Mouse (Mus musculus): ENCODE results near the gene Aldh18a1.

Aldh18a1 gene

GRCm38 (mm10) chr19:40553014-40553789 lies 35.1 kb downstream of the Aldh18a1 start:
- Histone ChIP-seq H3K27me3 (ENCODE audit: insufficient read depth, low read length) (no peaks in the 10 kb centered on the region), H3K9me3 (ENCODE audit: low read length) (no peaks in the 10 kb centered on the region), H3K36me3 (ENCODE audit: insufficient read depth, low read length) (peaks cover 84% of the 10 kb centered on the region), H3K4me3 (replicated peaks; ENCODE audit: low read length) (no peak overlapping the region), H3K4me1 (replicated peaks; ENCODE audit: low read depth, low read length) (peaks cover 25% of the 10 kb centered on the region)
- no peak for TF ChIP-seq POU5F1 (IDR thresholded peaks at IDR 0.05; ENCODE audit: borderline replicate concordance, low read length)

GRCm38 (mm10) chr19:40549516-40550135 lies 38.6 kb downstream of the Aldh18a1 start:
- H3K4me3 ChIP-seq (replicated peaks; ENCODE audit: low read length) = no peak overlapping the region
- TF ChIP-seq POU5F1 (IDR thresholded peaks at IDR 0.05; ENCODE audit: borderline replicate concordance, low read length) (no peak), CTCF (conservative IDR thresholded peaks at IDR 0.05; ENCODE audit: low read length) (no peak), NANOG (IDR thresholded peaks at IDR 0.05; ENCODE audit: borderline replicate concordance, low read length) (no peak)
- H3K27me3 ChIP-seq (ENCODE audit: insufficient read depth, low read length) = 0 out of 2 replicates have a peak, but pooled peaks cover 4% of the 10 kb centered on the region
- H3K36me3 ChIP-seq (ENCODE audit: insufficient read depth, low read length) = peaks cover 49% of the 10 kb centered on the region
- H3K9me3 ChIP-seq (ENCODE audit: low read length) = no peaks in the 10 kb centered on the region
- peaks cover 26% of the 10 kb centered on the region for H3K4me1 ChIP-seq (replicated peaks; ENCODE audit: low read depth, low read length)

GRCm38 (mm10) chr19:40548796-40549515 lies 39.3 kb downstream of the Aldh18a1 start:
- peaks cover 26% of the 10 kb centered on the region for H3K4me1 ChIP-seq (replicated peaks; ENCODE audit: low read depth, low read length)
- H3K36me3 ChIP-seq (ENCODE audit: insufficient read depth, low read length) = peaks cover 43% of the 10 kb centered on the region
- TF ChIP-seq NANOG (IDR thresholded peaks at IDR 0.05; ENCODE audit: borderline replicate concordance, low read length) (peak; percentile 27; the same call in 1 of the 2 replicates), POU5F1 (IDR thresholded peaks at IDR 0.05; ENCODE audit: borderline replicate concordance, low read length) (no peak), CTCF (conservative IDR thresholded peaks at IDR 0.05; ENCODE audit: low read length) (no peak)
- H3K9me3 ChIP-seq (ENCODE audit: low read length) = no peaks in the 10 kb centered on the region
- no peak overlapping the region for H3K4me3 ChIP-seq (replicated peaks; ENCODE audit: low read length)
- H3K27me3 ChIP-seq (ENCODE audit: insufficient read depth, low read length) = 0 out of 2 replicates have a peak, but pooled peaks cover 4% of the 10 kb centered on the region

GRCm38 (mm10) chr19:40548386-40548785 lies 39.9 kb downstream of the Aldh18a1 start:
- Histone ChIP-seq H3K4me1 (replicated peaks; ENCODE audit: low read depth, low read length) (peaks cover 26% of the 10 kb centered on the region), H3K27me3 (ENCODE audit: insufficient read depth, low read length) (0 out of 2 replicates have a peak, but pooled peaks cover 4% of the 10 kb centered on the region), H3K4me3 (replicated peaks; ENCODE audit: low read length) (no peak overlapping the region), H3K9me3 (ENCODE audit: low read length) (no peaks in the 10 kb centered on the region), H3K36me3 (ENCODE audit: insufficient read depth, low read length) (peaks cover 37% of the 10 kb centered on the region)
- TF ChIP-seq POU5F1 (IDR thresholded peaks at IDR 0.05; ENCODE audit: borderline replicate concordance, low read length) = no peak
- TF ChIP-seq CTCF (conservative IDR thresholded peaks at IDR 0.05; ENCODE audit: low read length) = no peak
- TF ChIP-seq NANOG (IDR thresholded peaks at IDR 0.05; ENCODE audit: borderline replicate concordance, low read length) = no peak

GRCm38 (mm10) chr19:40544856-40545255 lies 43.4 kb downstream of the Aldh18a1 start:
- Histone ChIP-seq H3K27me3 (ENCODE audit: insufficient read depth, low read length) (0 out of 2 replicates have a peak, but pooled peaks cover 4% of the 10 kb centered on the region), H3K4me3 (replicated peaks; ENCODE audit: low read length) (no peak overlapping the region), H3K36me3 (ENCODE audit: insufficient read depth, low read length) (peaks cover 2% of the 10 kb centered on the region; the same call in 1 of the 2 replicates), H3K4me1 (replicated peaks; ENCODE audit: low read depth, low read length) (peaks cover 17% of the 10 kb centered on the region), H3K9me3 (ENCODE audit: low read length) (no peaks in the 10 kb centered on the region)
- TF ChIP-seq POU5F1 (IDR thresholded peaks at IDR 0.05; ENCODE audit: borderline replicate concordance, low read length) (no peak), CTCF (conservative IDR thresholded peaks at IDR 0.05; ENCODE audit: low read length) (peak; percentile 78), NANOG (IDR thresholded peaks at IDR 0.05; ENCODE audit: borderline replicate concordance, low read length) (no peak)

DNA sequence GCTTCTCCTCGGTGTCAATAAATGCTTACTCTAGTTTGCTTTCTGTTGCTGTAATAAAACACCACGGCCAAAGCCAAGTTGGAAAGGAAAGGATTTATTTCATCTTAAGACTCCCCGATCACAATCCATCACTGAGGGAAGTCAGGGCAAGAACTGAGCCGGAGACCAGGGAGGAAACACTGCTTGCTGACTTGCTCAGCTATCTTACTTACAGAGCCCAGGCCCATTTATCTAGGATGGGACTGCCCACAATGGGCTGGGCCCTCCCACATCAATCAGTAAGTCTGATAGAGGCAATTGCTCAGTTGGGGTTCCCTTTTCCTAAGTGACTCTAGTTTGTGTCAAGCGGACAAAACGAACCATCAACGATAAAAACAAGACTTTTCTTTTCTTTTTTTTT lies 45.5 kb downstream of the Aldh18a1 start:
- no peak for TF ChIP-seq NANOG (IDR thresholded peaks at IDR 0.05; ENCODE audit: borderline replicate concordance, low read length)
- TF ChIP-seq CTCF (conservative IDR thresholded peaks at IDR 0.05; ENCODE audit: low read length) = no peak
- no peaks in the 10 kb centered on the region for H3K9me3 ChIP-seq (ENCODE audit: low read length)
- no peaks in the 10 kb centered on the region for H3K4me1 ChIP-seq (replicated peaks; ENCODE audit: low read depth, low read length)
- 0 out of 2 replicates have a peak, but pooled peaks cover 4% of the 10 kb centered on the region for H3K27me3 ChIP-seq (ENCODE audit: insufficient read depth, low read length)
- H3K4me3 ChIP-seq (replicated peaks; ENCODE audit: low read length) = no peak overlapping the region
- no peaks in the 10 kb centered on the region for H3K36me3 ChIP-seq (ENCODE audit: insufficient read depth, low read length)

DNA sequence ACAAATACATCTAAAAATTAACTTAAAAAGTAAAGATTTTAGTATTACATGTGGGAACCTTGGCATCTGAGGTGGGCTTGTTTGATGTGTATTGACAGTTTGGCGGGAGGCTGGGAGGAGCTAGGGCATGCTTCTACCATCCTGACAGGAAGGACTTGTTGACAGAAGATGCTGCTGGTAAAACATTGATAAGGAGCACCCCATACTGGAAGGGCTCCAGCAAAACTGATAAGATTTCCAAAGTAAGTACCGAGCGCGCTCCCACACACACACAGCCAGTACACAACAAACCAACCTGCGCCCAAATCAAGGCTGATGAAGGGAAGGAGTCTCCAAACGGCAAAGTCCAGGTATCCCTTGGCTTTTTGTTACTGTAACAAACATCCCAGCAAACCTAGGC lies 51.7 kb downstream of the Aldh18a1 start:
- H3K4me1 ChIP-seq (replicated peaks; ENCODE audit: low read depth, low read length) = no peaks in the 10 kb centered on the region
- no peaks in the 10 kb centered on the region for H3K9me3 ChIP-seq (ENCODE audit: low read length)
- no peak for TF ChIP-seq POU5F1 (IDR thresholded peaks at IDR 0.05; ENCODE audit: borderline replicate concordance, low read length)
- no peak for TF ChIP-seq CTCF (conservative IDR thresholded peaks at IDR 0.05; ENCODE audit: low read length)
- TF ChIP-seq NANOG (IDR thresholded peaks at IDR 0.05; ENCODE audit: borderline replicate concordance, low read length) = no peak
- peaks cover 5% of the 10 kb centered on the region for H3K27me3 ChIP-seq (ENCODE audit: insufficient read depth, low read length)
- no peaks in the 10 kb centered on the region for H3K36me3 ChIP-seq (ENCODE audit: insufficient read depth, low read length)
- no peak overlapping the region for H3K4me3 ChIP-seq (replicated peaks; ENCODE audit: low read length)

DNA sequence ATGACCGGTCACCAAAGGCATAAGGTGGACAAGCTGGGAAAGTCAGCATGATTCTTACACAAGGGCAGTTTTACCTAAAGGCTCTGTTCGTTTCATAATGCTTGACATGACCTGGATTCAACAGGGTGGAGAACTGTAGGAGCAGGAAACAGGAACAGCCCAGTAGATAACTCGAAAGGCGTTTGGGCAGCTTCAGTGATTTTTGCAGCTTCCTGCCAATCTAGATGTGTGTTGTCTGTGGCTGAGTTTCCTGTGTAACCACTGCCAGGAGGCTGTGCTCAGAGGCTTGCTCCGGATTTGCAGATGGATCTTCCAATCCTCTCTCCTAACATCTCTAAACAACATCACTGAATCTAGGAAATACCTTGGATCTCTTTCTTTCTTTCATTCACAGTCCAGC lies 55.7 kb downstream of the Aldh18a1 start:
- peaks cover 8% of the 10 kb centered on the region for H3K27me3 ChIP-seq (ENCODE audit: insufficient read depth, low read length)
- no peaks in the 10 kb centered on the region for H3K4me1 ChIP-seq (replicated peaks; ENCODE audit: low read depth, low read length)
- H3K9me3 ChIP-seq (ENCODE audit: low read length) = no peaks in the 10 kb centered on the region
- TF ChIP-seq CTCF (conservative IDR thresholded peaks at IDR 0.05; ENCODE audit: low read length) (no peak), NANOG (IDR thresholded peaks at IDR 0.05; ENCODE audit: borderline replicate concordance, low read length) (no peak), POU5F1 (IDR thresholded peaks at IDR 0.05; ENCODE audit: borderline replicate concordance, low read length) (no peak)
- H3K36me3 ChIP-seq (ENCODE audit: insufficient read depth, low read length) = no peaks in the 10 kb centered on the region
- H3K4me3 ChIP-seq (replicated peaks; ENCODE audit: low read length) = no peak overlapping the region

Data from E14TG2a.4 (cell line).